Mouse (Mus musculus) liver, adult (tissue): ENCODE results near the gene Dgat2.

Source experiments
- GATA4 ChIP-seq: IDR thresholded peaks from 2 replicates; pipeline ENCODE4 v1.6.1; 2014; ENCODE audit warnings: mild to moderate bottlenecking, low read length; ENCODE audit not compliant: insufficient replicate concordance

Dgat2 gene

DNA sequence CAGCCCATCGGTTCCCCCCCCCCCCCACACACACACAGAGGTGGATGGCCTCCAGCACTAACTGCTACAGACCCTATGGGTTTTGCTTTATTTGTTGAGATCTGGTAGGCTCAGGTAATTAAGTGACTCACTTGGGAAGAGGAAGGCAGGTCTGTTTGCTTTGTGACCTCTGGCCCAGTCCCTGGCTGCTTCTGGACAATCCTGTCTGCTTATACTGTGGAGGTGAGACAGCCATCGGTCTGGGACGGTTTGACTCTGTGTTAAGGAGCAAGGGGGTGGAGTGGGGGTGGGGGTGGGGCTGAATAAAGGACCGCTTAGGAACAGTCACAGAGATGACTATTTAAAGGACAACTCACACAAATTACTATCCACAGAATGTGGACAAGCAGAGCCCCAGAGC lies 17.8 kb upstream of the Dgat2 start:
- no peak for TF ChIP-seq GATA4

DNA sequence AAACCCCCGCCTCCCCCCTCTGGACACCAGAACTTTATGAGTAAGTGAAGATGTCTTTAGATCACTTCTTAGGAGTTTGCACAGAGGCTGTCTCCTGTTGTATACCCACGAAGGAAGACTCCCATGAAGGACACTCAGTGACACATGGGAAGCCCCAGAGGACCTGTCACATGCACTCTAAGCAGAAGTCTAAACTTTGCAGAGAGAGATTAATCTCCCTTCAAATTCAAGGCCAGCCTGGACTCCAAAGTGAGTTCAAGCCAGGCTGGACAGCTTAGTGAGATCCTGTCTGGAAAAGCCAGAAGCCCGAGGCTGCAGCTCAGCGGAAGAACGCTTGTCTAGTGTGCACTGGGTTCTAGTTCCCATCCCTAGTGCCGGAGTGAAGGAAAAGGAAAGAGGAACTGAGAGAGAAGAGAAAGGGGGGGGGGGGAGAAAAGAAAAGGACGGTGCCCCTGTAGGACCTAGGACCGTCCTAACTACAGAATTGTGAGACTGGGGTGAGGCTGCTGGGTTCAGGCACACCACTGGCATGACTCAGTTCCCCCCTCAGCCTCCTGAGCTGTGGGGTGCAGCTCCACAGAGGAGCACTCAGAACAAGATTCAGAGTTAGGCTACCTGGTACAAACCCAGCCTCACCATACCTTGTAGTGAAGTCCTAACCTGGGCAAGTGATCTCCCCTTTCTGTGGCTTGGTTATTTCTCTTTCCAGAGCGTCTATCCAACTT lies 17.1 kb upstream of the Dgat2 start:
- TF ChIP-seq GATA4 = no peak

DNA sequence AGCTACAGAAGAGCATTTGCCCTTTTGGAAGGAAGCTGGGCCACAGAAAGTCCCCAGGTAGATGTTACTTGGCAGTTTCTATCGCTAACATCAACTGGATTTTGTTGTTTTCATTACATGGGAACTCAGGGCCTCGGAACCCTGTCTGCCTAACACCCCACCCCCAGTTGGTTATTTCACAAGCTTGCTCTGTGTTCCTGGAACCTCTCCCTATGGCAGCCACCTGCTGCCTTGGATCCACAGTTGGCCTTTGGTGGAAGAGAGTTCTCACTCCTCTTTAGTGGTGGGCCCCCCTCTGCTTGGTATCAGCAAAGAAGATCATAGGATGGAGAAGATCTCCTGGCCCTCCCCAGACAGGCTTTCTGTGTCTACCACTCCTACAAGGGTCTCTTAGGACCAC lies 16.3 kb upstream of the Dgat2 start:
- TF ChIP-seq GATA4 = no peak

DNA sequence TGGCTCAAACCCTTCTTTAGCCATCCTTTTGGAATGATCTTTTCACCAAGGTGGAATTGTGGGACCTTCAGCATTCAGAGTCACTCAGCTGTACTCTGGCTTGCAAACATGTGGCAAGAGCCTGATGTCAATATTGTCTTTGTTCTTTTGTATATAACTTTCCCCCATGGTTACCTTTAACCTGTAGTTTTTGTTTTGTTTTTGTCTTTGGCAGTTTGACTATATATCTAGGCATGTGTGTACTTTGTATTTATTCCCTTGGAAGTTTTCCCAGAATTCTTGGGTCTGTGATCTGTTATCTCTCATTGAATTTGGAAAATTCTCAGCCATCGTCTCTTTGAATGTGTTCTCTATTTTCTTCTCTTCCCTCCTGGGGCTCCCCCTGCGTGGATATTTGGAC lies 12.0 kb upstream of the Dgat2 start:
- TF ChIP-seq GATA4 = peak; percentile 43; the same call in 1 of the 2 replicates

DNA sequence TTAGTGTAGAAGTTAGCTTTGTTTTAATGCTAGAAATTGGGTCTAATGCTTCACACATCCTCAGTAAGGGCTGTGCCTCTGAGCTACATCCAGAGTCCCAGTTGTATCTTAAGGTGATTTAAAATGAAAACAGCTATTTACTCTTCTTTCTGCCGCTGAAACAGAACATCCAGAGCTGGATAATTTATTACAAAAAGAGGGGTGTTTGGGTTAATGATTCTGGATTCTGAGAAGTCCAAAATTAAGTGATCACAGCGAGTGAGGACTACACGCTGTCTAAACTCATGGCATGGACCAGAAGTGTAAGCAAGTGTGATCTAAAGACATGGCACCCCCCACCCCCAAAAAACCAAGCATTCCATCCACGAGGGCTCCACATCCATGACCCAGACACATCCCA lies 11.4 kb upstream of the Dgat2 start:
- no peak for TF ChIP-seq GATA4

DNA sequence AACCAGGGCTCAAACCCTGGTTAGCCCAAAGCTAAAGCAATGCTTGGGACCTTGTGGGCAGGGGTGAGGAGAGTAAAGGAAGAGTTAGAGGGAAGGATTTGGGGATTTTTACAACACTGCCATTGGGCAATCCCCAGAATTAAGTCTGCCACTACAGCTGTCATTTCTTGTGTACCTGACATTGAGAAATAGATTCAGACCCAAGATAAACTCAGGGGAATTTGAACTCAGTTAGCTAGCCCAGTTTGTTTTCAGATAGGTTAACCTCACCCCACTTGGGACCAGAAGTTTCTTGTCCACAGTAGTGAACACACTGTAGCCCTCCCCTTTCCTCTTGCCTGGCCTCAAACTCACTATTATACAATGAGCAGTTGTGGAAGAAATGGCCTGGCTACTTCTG lies 8.9 kb upstream of the Dgat2 start:
- peak; percentile 95 for TF ChIP-seq GATA4

DNA sequence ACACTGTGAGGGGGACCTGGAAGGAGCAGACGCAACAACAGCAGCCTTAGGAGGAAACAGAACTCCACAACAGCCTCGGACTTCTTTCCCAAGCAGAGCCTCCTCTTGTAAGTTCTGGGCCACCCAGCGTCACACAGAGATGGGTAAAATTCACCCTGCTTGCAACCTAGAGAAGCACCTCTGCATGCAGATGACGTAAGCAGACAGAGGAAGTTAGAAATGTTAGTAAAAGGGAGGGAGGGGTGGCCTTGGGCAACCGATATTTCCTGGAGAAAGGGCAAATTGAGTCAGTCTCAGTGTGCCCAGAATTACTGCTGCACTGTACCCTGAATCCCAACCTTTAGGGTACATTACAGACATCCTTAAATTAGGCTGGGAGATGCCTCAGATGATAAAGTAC lies 7.4 kb upstream of the Dgat2 start:
- TF ChIP-seq GATA4 = no peak

DNA sequence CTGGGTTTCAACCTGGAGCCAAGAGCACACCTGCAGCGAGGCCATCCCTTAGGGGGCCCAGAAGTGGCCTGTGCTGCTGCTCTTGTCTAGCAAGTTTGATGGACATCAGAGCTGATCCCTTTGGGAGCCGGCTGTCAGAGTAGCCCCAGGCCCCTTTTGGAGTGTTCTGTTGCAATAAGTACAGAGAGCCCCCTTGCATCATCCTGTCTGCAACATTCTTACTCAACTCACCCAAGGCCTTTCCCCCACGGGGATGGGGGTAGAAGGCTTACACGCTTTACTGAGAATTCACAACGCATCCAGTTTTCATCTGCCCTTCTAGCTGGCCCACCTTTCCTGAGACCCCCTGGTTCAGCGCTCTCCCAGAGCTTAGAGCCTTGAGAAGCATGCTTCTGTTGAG lies 6.1 kb upstream of the Dgat2 start:
- no peak for TF ChIP-seq GATA4

DNA sequence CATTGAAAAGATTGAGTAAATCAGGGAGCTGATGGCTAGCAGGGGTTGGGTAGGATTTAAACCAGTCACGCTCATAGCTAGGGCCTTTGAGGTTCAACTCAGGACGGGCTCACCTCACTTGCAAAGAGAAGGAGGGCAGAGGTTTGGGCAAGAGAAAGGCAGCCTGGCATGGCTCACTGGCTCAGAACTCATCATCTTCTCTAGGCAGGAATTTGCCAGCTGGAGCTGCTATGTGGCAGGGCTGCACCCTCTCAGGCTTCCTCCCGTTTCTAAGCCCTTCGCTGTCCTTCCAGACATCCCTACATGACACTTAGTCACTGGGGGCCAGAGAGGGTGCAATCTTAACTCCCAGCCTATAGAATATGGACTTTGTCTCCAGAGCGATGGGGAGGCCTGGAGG lies 4.9 kb upstream of the Dgat2 start:
- TF ChIP-seq GATA4 = no peak

DNA sequence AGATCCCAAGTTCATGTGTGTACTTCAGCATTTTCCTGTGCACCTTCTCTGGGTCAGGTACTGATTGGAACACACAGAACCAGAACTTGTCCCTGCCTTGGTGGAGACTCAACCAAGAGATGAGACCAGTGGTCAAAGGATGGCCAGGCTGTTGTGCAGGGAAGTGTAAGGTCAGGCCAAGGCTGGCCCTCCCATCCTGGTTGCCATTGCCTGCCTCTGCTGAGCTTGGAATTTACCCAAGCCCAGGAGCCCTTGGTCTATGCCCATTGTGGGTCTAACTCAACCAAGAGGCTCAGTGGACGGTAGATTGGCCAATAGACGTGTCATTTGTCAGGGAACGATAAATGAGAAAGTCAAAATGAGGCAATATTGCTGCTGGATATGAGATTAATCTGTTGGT lies 2.9 kb upstream of the Dgat2 start:
- no peak for TF ChIP-seq GATA4

DNA sequence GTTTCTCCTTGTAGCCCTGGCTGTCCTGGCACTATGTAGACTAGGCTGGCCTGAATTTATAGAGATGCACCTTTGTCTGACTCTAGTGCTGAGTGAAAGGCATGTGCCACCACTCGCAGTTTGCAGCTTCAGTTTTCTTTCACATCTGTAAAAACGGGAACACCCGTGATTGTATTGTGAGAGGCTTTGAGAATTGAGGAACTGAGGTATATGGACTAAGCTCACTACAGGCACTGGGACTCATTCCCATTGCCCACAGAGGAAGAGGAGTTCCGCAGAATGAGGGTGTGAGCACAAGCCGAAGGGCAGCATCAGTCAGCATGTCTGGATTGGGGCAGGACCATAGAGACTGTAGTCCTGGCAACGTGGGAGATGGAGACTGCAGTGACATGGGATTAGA lies 1.2 kb upstream of the Dgat2 start:
- TF ChIP-seq GATA4 = no peak

DNA sequence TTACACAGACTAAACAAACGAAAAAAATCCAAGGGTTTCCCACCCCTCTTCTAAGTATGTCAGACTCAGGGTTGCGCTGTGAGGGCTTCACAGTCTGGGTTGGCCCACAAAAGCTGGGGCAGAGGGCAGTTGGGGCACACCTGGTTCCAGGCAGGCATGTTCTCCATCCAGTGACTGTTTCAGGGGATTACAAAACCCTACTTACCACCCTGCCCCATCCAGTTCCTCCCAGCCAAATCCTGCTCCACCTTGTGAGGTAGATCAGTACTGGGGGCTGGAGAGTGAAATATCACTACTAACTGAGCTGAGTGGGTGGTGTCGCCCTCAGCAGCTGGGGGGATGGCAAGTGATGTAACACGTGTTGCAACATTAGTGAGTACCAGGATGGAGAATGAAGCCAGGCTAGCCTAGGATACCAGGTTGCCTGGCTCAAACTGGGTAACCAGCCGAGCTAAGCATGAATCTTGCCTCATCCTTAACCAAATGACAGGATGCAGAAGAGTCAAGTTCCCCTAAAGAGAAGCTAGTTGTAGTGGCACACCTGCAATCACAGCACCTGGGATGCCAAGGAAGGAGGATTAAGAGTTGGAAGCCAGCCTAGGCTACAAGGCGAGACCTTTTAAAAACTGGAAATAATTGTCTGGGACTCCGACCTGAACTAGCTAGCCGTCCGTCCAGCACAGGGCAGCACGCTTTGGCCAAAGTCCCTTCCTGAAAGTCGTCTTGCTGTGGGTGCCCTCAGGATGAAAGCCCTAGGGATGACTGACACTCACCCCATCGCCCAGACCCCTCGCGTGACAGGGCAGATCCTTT lies 694 bp downstream of the Dgat2 start:
- TF ChIP-seq GATA4 = no peak

DNA sequence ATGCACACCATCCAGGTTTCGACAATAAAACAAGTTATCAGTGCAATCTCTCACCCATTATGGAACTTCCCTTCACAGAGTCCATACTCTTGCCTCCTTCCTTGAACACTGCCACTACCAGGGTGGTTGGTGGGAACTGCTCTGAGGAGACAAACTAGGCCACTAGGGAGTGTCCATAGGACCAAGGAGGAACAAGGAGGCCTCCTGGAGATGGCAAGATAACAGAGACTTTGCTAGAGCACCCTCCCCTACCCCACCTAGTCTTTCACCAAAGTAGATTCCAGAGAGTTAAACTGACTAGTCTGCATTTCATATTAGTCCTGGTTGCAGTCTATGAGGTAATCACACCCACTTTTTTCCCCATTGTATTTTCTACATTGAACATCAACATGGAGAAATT lies 2.4 kb downstream of the Dgat2 start:
- peak; percentile 69 for TF ChIP-seq GATA4

DNA sequence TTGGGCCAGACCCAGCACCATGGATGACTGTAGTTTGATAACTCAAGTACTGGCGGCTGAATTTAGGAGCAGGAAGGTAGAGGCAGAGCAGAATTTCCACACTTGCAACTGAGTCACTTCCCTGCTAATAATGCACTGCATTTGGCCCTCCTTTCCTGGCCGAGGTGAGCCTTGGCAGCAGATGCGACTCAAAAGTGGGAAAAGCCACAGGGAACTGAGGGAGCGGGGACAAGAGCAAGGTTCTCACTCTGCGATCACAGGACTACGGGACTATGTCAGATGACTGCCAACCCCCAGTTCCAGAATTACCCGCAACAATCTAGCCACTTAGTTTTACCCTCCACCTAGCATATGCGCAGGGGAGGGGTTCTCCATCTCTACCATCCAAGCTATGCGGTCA lies 3.2 kb downstream of the Dgat2 start:
- TF ChIP-seq GATA4 = no peak

DNA sequence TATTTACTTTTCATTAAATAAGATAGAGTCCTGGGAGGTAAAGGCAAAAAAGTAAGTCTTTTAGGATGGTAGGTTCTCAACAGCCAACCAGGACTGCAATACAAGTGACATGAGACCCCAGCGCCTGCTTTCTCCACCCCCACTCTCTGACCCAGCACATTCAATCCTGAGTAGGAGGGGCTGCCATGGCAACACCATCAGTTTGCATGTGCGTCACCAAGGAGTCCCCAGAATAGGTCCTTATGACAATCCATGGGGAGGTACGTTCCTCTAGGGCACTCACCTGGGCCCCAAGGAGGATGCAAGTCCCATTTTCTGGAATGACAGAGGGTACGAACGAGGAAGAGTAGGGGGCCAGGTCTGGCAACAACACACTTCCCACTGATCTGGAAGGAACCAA lies 5.1 kb downstream of the Dgat2 start:
- TF ChIP-seq GATA4 = no peak

DNA sequence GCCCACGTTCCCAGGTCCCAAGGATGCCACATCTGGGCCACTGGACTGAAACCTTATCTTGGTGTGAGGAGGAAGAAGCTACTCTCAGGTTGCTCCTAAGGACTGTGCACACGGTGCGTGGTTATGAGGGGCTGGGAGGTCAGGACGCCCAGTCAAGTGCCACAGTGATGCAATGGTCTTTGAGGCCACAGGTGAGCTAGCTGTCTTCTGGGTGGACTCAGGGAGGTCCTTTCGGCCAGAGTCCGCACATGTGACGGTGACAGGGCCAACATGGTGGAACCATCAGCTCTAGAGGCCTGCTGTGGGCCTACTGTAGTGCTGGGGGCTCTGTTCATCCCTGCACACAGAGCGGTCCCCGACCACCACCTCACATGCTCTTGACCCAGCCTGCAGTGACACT lies 6.9 kb downstream of the Dgat2 start:
- TF ChIP-seq GATA4 = no peak

DNA sequence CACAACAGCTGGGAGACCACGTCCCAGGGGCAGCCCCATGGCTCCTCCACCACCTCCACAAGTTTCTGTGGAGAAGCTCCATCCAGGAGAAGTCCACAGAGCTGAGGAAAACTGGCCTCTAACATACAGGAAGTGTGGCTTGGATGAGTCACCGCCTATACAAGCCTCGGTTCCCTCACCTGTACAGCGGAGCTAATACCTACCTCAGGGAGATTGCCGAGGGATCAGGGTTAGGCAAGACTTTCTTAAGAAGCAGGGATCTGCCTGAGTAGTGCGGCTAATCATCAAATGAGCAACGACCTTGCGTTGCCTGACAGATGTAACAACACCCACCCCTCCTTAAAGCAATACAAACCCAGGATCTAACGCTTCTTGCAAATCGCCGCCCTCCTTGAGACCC lies 7.4 kb downstream of the Dgat2 start:
- TF ChIP-seq GATA4 = no peak
